Mouse (Mus musculus) forebrain, embryonic 12.5 days (tissue): ENCODE measurements around the gene Gm5431. TPM values are rescaled to one million over a fixed set of nuclear protein-coding genes. Genes with fewer than 3 reads are reported as not detected.
"Not testable (repeated sequence)": the region's sequence is repeated elsewhere in the genome, so short reads cannot be mapped to it uniquely, and the experiment has no call there.

Source experiments
- ATAC-seq: fragments of 200-750 bp; cut with Nextera tagmentation; 2 replicates; pipeline ENCODE4 v1.8.0; 2017; ENCODE audit warnings: moderate TSS enrichment; ENCODE audit not compliant: low FRiP score
- H3K27ac ChIP-seq: fragments of 300-500 bp; sonication (generic); 2 replicates; pipeline ENCODE4 v1.5.1; 2016; ENCODE audit warnings: mild to moderate bottlenecking
- H3K27me3 ChIP-seq: fragments of 300-500 bp; sonication (generic); 2 replicates; pipeline ENCODE4 v1.6.1; 2016; ENCODE audit warnings: mild to moderate bottlenecking
- H3K36me3 ChIP-seq: fragments of 300-500 bp; sonication (generic); replicated peaks from 2 replicates; pipeline ENCODE4 v1.6.1; 2016; ENCODE audit warnings: mild to moderate bottlenecking
- H3K4me1 ChIP-seq: fragments of 300-500 bp; sonication (generic); 2 replicates; pipeline ENCODE4 v1.6.1; 2016
- H3K4me2 ChIP-seq: fragments of 300-500 bp; sonication (generic); 2 replicates; pipeline ENCODE4 v1.6.1; 2016; ENCODE audit warnings: mild to moderate bottlenecking, moderate library complexity
- H3K4me3 ChIP-seq: fragments of 300-500 bp; sonication (generic); replicated peaks from 2 replicates; pipeline ENCODE4 v1.5.1; 2016; ENCODE audit warnings: mild to moderate bottlenecking
- H3K9ac ChIP-seq: fragments of 300-500 bp; sonication (generic); 2 replicates; pipeline ENCODE4 v1.6.1; 2016; ENCODE audit warnings: mild to moderate bottlenecking
- H3K9me3 ChIP-seq: fragments of 300-500 bp; sonication (generic); 2 replicates; pipeline ENCODE4 v1.6.1; 2016
- WGBS: fragments of 180-500 bp; shearing (Covaris S2); methylation state at CpG from one replicate; pipeline ENCODE4 v1.1.7; 2016; 5-methylcytosine and 5-hydroxymethylcytosine counted together
- polyA plus RNA-seq: library from polyadenylated mRNA; unstranded; fragments of >200 nt; fragmentation: Nextera tagmentation; extraction: Ambion mirVana; gene quantifications from 2 replicates; pipeline ENCODE4 v1.2.1, GENCODE M21; 2016

Gm5431 gene
- polyA plus RNA-seq, 1 experiment from 2014 or later = 0.09 TPM

GRCm38 (mm10) chr11:48846362-48846761 lies 55.7 kb downstream of the Gm5431 start:
- not testable (repeated sequence) for ATAC-seq, H3K9ac ChIP-seq, H3K4me2 ChIP-seq, H3K4me1 ChIP-seq, H3K9me3 ChIP-seq, H3K36me3 ChIP-seq, H3K27ac ChIP-seq, H3K4me3 ChIP-seq
- peaks cover 21% of the 10 kb centered on the region for H3K27me3 ChIP-seq
- 77% methylated on average over 2 of the region's 2 CpGs for WGBS

DNA sequence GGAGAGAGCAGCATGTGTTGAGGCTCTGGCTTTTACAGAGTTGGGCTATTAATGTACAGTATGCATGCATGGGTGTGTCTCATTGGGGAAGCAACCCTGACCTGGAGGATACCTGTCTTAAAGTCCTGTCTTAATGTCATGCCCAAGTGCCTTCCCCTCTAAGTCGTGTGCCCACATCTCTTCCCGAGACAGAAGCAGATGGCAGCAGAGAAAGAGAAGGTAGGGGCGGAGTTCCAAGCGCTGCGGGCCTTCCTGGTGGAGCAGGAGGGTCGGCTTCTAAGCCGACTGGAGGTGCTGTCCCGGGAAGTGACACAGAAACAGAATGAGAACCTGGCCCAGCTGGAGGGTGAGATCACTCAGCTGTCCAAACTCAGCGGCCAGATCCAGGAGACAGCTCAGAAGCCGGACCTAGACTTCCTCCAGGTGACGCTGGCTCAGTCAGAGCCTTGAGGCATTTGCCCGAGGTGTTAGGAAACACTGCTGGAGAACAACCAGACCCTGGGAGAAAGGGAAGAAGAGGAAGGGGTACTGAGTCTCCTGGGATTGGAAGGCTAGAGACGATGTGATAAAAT lies 56.7 kb downstream of the Gm5431 start:
- Histone ChIP-seq H3K27ac (no peak overlapping the region), H3K27me3 (peaks cover 19% of the 10 kb centered on the region)

DNA sequence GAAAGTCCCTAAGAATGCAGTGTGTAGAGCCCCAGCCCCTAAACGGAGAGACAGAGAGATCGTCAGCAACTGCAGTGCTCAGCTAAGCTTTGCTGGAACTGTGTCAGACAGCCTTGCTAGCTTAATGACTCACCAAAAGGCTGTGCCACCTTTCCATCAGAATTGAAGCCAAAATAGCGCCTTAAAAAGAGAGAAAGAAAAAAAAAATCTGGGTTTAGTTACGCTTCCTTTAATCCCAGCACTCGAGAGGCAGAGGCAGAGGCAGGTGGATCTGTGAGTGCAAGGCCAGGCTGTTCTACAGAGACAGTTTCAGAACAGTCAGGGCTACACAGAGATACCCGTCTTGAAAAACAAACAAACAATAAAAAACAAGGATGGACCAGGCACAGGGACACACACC lies 57.7 kb downstream of the Gm5431 start:
- no peaks in the 10 kb centered on the region for H3K36me3 ChIP-seq
- ATAC-seq = no peak
- H3K4me3 ChIP-seq = no peak overlapping the region
- no peak overlapping the region for H3K9ac ChIP-seq
- 58% methylated on average over 6 of the region's 6 CpGs for WGBS
- peaks cover 19% of the 10 kb centered on the region for H3K27me3 ChIP-seq
- H3K4me1 ChIP-seq = no peaks in the 10 kb centered on the region
- no peaks in the 10 kb centered on the region for H3K9me3 ChIP-seq
- no peak overlapping the region for H3K27ac ChIP-seq
- H3K4me2 ChIP-seq = no peak overlapping the region

More for the DNA sequence above, 56.7 kb downstream of the Gm5431 start:
- Histone ChIP-seq H3K4me1 (no peaks in the 10 kb centered on the region), H3K4me2 (no peak overlapping the region), H3K9ac (no peak overlapping the region), H3K36me3 (no peaks in the 10 kb centered on the region), H3K4me3 (no peak overlapping the region), H3K9me3 (no peaks in the 10 kb centered on the region)
- no peak for ATAC-seq
- WGBS = 44% methylated on average over 13 of the region's 13 CpGs

DNA sequence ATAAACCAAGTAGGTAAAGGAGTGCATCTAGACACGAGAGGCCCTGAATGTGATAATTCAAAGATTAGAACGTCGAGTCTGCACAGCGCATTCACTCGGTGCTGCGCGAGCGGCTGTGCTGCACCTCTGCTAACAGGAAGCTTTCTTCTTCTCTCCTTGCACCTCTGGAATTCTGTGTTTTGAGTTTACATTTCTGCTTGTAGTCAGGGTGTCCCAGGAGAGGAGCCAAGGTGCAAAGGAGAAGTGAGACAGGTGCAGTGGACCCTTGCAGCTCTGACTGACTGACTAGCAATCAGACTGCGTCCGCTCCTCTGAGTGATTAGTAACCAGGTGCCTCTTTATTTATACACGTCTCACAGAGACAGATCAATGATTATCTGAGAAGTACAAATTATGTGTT lies 58.8 kb downstream of the Gm5431 start:
- ATAC-seq = no peak
- Histone ChIP-seq H3K27ac (no peak overlapping the region), H3K4me1 (peaks cover 6% of the 10 kb centered on the region), H3K36me3 (no peaks in the 10 kb centered on the region), H3K27me3 (peaks cover 14% of the 10 kb centered on the region; the same call in 1 of the 2 replicates), H3K9ac (no peak overlapping the region), H3K4me3 (no peak overlapping the region), H3K9me3 (no peaks in the 10 kb centered on the region), H3K4me2 (no peak overlapping the region)
- WGBS = 86% methylated on average over 11 of the region's 11 CpGs

GRCm38 (mm10) chr11:48842378-48842792 lies 59.6 kb downstream of the Gm5431 start:
- 80% methylated on average over 4 of the region's 4 CpGs for WGBS

DNA sequence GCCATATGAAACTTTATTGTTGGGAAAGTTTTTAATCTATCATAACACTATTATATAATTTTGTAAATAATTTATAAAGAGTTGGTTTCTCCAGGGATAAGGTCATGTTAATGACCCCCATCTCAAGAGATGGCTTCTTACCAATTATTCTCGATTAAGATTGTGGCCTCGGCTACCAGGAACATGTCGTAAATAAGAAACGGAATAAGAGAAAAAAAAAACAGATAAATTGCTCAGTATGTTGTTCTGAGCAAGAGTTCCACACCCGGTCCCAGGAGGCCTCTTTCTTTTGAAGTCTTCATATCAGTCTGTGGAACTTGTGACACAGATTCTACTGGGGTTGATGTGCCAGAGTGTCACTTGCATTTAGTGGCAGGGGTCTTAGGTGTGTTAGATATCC lies 60.8 kb downstream of the Gm5431 start:
- WGBS = 91% methylated on average over 5 of the region's 5 CpGs
- Histone ChIP-seq H3K27me3 (peaks cover 23% of the 10 kb centered on the region; the same call in 1 of the 2 replicates), H3K36me3 (no peaks in the 10 kb centered on the region), H3K9me3 (no peaks in the 10 kb centered on the region), H3K27ac (no peak overlapping the region), H3K4me3 (no peak overlapping the region), H3K4me2 (no peak overlapping the region), H3K4me1 (peaks cover 14% of the 10 kb centered on the region), H3K9ac (no peak overlapping the region)
- ATAC-seq = no peak

More at GRCm38 (mm10) chr11:48842378-48842792, 59.6 kb downstream of the Gm5431 start:
- H3K9ac ChIP-seq = no peak overlapping the region
- H3K36me3 ChIP-seq = no peaks in the 10 kb centered on the region
- no peak overlapping the region for H3K4me2 ChIP-seq
- peaks cover 13% of the 10 kb centered on the region; the same call in 1 of the 2 replicates for H3K27me3 ChIP-seq
- H3K27ac ChIP-seq = no peak overlapping the region
- no peaks in the 10 kb centered on the region for H3K9me3 ChIP-seq
- no peak overlapping the region for H3K4me3 ChIP-seq
- H3K4me1 ChIP-seq = peaks cover 8% of the 10 kb centered on the region
- ATAC-seq = no peak

GRCm38 (mm10) chr11:48840805-48841204 lies 61.2 kb downstream of the Gm5431 start:
- no peak for ATAC-seq
- H3K27ac ChIP-seq = no peak overlapping the region
- H3K4me3 ChIP-seq = no peak overlapping the region
- no peaks in the 10 kb centered on the region for H3K36me3 ChIP-seq
- no peaks in the 10 kb centered on the region for H3K9me3 ChIP-seq
- no peak overlapping the region for H3K4me2 ChIP-seq
- H3K4me1 ChIP-seq = peaks cover 14% of the 10 kb centered on the region
- H3K27me3 ChIP-seq = peaks cover 26% of the 10 kb centered on the region; the same call in 1 of the 2 replicates
- H3K9ac ChIP-seq = no peak overlapping the region

DNA sequence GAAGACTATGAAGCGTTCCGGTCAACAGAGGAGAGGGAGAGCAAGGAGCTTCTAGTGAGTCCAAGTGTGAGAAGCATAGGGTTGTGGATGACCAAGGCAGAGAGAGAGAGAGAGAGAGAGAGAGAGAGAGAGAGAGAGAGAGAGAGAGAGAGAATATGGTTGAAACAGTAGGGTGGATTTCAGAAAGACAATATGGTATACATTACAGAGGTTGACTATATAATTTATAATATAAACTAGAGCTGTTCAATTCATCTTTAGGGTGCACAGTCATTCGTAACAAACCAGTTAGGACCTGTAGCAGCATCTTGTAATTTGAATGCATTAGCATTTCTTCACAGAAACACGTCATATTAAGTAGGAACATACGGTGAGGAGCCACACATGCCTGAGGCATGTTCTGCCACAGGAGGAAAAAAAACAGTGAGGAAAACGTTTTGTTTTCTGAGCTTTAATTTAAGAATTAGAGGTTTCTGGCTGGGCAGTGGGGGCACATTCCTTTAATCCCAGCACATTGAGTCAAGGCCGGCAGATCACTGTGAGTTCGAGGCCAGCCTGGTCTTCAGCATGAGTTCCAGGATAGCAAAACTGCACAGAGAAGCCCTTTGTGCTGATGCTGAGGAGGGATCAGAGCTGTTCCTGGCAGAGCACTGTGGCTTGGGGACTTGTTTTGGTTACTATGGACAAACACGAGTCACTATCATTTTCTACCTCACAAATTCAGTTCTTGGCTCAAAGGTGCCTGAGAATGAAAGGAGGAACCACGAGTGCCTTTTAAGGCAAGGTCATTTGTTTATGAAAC lies 62.9 kb downstream of the Gm5431 start:
- ATAC-seq = no peak
- H3K4me1 ChIP-seq = peaks cover 14% of the 10 kb centered on the region
- no peaks in the 10 kb centered on the region for H3K9me3 ChIP-seq
- peak overlapping the region; percentile 83 for H3K4me2 ChIP-seq
- no peak overlapping the region for H3K27ac ChIP-seq
- peaks cover 35% of the 10 kb centered on the region for H3K27me3 ChIP-seq
- 71% methylated on average over 10 of the region's 10 CpGs for WGBS
- H3K4me3 ChIP-seq = no peak overlapping the region
- no peak overlapping the region for H3K9ac ChIP-seq
- no peaks in the 10 kb centered on the region for H3K36me3 ChIP-seq

- H3K4me2 ChIP-seq = peak overlapping the region; percentile 83
- peak overlapping the region; percentile 89 for H3K4me3 ChIP-seq
- peak overlapping the region; percentile 73 for H3K9ac ChIP-seq
- H3K27ac ChIP-seq = no peak overlapping the region
- peaks cover 35% of the 10 kb centered on the region for H3K27me3 ChIP-seq
- H3K9me3 ChIP-seq = no peaks in the 10 kb centered on the region
- H3K36me3 ChIP-seq = no peaks in the 10 kb centered on the region
- H3K4me1 ChIP-seq = peaks cover 14% of the 10 kb centered on the region
- 0 out of 2 replicates have a peak, but pooled peaks have one; percentile 9 for ATAC-seq
- WGBS = 5% methylated on average over 16 of the region's 16 CpGs
These were observed 63.7 kb downstream of the Gm5431 start for GRCm38 (mm10) chr11:48838181-48838797.

Other genes with a start within 250 kb of the Gm5431 start
- 512 and 565 TPM in 2 replicates for gene Rack1, start 101.9 kb downstream of the Gm5431 start, polyA plus RNA-seq
- 6.2 and 6.8 TPM in 2 replicates for gene Trim41, start 84.9 kb downstream of the Gm5431 start, polyA plus RNA-seq
- gene Trim7, start 76.1 kb downstream of the Gm5431 start, polyA plus RNA-seq = 0.76 and 1.00 TPM in 2 replicates
- gene Gm12184, start 75.6 kb downstream of the Gm5431 start, polyA plus RNA-seq = 6.8 and 9.4 TPM in 2 replicates
- gene Irgm1, start 30.5 kb downstream of the Gm5431 start, polyA plus RNA-seq = 1.2 and 1.8 TPM in 2 replicates
- gene Psme2b, start 44.0 kb upstream of the Gm5431 start, polyA plus RNA-seq = 1.8 and 2.0 TPM in 2 replicates
- gene Olfr56, start 76.7 kb upstream of the Gm5431 start, polyA plus RNA-seq = not detected in 2 replicates
- gene 9930111J21Rik1, start 77.2 kb upstream of the Gm5431 start, polyA plus RNA-seq = 0.23 TPM in 1 of 2 replicates, not detected in the other
- not detected in 2 replicates for gene Gm12185, start 90.0 kb upstream of the Gm5431 start, polyA plus RNA-seq
- gene Tgtp1, start 92.0 kb upstream of the Gm5431 start, polyA plus RNA-seq = not detected in 2 replicates
- gene 9930111J21Rik2, start 149.0 kb upstream of the Gm5431 start, polyA plus RNA-seq = 0.17 and 0.23 TPM in 2 replicates
- gene Tgtp2, start 162.0 kb upstream of the Gm5431 start, polyA plus RNA-seq = not detected in 2 replicates
- 0.18 and 0.50 TPM in 2 replicates for gene Ifi47, start 174.4 kb upstream of the Gm5431 start, polyA plus RNA-seq
- not detected in 2 replicates for gene Olfr1396, start 212.7 kb upstream of the Gm5431 start, polyA plus RNA-seq
- gene Olfr1395, start 240.1 kb upstream of the Gm5431 start, polyA plus RNA-seq = not detected in 2 replicates